Mouse (Mus musculus) liver, embryonic 13.5 days (tissue): ENCODE results near the gene Tmem131l. TPM values are rescaled to one million over a fixed set of nuclear protein-coding genes. Genes with fewer than 3 reads are reported as not detected.

ENCODE experiments used
- ATAC-seq: fragments of 200-750 bp; cut with Nextera tagmentation; 2 replicates; pipeline ENCODE4 v1.8.0; 2017; ENCODE audit warnings: low read depth, mild to moderate bottlenecking, moderate number of reproducible peaks, moderate library complexity
- DNase-seq: peaks from one replicate; pipeline ENCODE4 v3.0.0; 2022
- H3K27ac ChIP-seq: fragments of 300-500 bp; sonication (generic); 2 replicates; pipeline ENCODE4 v1.5.1; 2015; ENCODE audit warnings: moderate library complexity, mild to moderate bottlenecking, inconsistent platforms
- H3K27me3 ChIP-seq: fragments of 300-500 bp; sonication (generic); 2 replicates; pipeline ENCODE4 v1.6.1; 2015; ENCODE audit warnings: mild to moderate bottlenecking, inconsistent platforms
- H3K36me3 ChIP-seq: fragments of 300-500 bp; sonication (generic); 2 replicates; pipeline ENCODE4 v1.6.1; 2015; ENCODE audit warnings: mild to moderate bottlenecking, inconsistent platforms
- H3K4me1 ChIP-seq: fragments of 300-500 bp; sonication (generic); replicated peaks from 2 replicates; pipeline ENCODE4 v1.6.1; 2015; ENCODE audit warnings: inconsistent platforms
- H3K4me2 ChIP-seq: fragments of 300-500 bp; sonication (generic); 2 replicates; pipeline ENCODE4 v1.6.1; 2015; ENCODE audit warnings: inconsistent platforms, mild to moderate bottlenecking, moderate library complexity
- H3K4me3 ChIP-seq: fragments of 300-500 bp; sonication (generic); replicated peaks from 2 replicates; pipeline ENCODE4 v1.5.1; 2015; ENCODE audit warnings: mild to moderate bottlenecking, inconsistent platforms
- H3K9ac ChIP-seq: fragments of 300-500 bp; sonication (generic); 2 replicates; pipeline ENCODE4 v1.6.1; 2015; ENCODE audit warnings: mild to moderate bottlenecking, inconsistent platforms
- H3K9me3 ChIP-seq: fragments of 300-500 bp; sonication (generic); replicated peaks from 2 replicates; pipeline ENCODE4 v1.6.1; 2016; ENCODE audit warnings: inconsistent platforms
- WGBS: fragments of 180-500 bp; shearing (Covaris S2); methylation state at CpG from one replicate; pipeline ENCODE4 v1.1.7; 2015; ENCODE audit not compliant: insufficient replicate concordance; 5-methylcytosine and 5-hydroxymethylcytosine counted together
- polyA plus RNA-seq: library from polyadenylated mRNA; unstranded; fragments of >200 nt; fragmentation: Nextera tagmentation; extraction: Ambion mirVana; gene quantifications from 2 replicates; pipeline ENCODE4 v1.2.1, GENCODE M21; 2015

Tmem131l gene
- polyA plus RNA-seq, 1 experiment from 2014 or later, result 23.0 TPM

GRCm38 (mm10) chr3:84070811-84071210, 30.8 kb upstream of the Tmem131l start:
- no peaks in the 10 kb centered on the region for H3K4me1 ChIP-seq
- no peak overlapping the region for H3K27ac ChIP-seq
- no peak overlapping the region for H3K4me3 ChIP-seq
- DNase-seq, result no peak
- 58% methylated on average over 8 of the region's 8 CpGs for WGBS
- no peaks in the 10 kb centered on the region for H3K27me3 ChIP-seq
- H3K9me3 ChIP-seq, result no peaks in the 10 kb centered on the region
- ATAC-seq, result no peak
- no peak overlapping the region for H3K9ac ChIP-seq
- H3K36me3 ChIP-seq, result no peaks in the 10 kb centered on the region
- H3K4me2 ChIP-seq, result no peak overlapping the region

DNA sequence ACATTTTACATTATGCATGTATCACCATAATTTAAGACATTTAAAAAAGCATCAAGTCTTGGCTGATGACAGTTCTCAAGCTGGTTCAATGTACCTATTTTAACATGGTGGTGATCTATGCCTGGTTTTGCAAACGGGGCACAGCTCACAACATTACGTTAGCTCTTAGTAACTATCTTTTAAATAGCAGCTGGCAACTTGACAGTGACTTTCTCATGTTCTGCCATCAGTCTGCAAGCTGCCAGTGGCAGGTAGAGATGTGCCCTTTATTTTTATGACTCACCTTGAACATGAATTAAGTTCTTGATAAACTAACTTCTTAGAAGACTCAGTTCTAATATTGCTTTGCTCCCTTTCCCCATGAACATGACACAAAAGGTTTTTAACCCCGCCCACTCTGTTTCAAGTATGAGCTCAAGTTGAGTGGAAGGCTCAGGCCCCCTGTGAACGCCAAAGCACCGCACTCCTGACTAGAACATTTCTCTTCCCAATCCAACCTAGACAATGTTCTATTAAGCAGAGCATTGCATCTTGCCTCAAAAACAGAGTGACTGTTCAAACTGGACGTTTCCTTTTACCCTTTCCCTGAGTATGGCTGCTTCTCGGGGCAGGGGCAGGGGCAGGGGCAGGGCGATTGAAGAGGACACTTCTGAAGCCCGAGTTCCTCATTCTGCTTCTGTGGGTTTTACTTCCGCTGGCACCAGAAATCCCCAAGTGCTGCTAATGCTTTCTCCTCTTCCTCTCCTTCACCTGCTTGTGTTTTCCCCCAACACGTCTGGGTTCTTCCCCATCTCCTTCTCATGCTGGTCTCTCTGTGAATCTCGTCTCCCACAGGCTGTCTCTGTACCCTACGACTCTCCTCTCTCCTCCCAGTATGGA, 29.1 kb upstream of the Tmem131l start:
- Histone ChIP-seq H3K9ac (no peak overlapping the region), H3K4me1 (no peaks in the 10 kb centered on the region), H3K27me3 (no peaks in the 10 kb centered on the region), H3K9me3 (no peaks in the 10 kb centered on the region), H3K36me3 (no peaks in the 10 kb centered on the region), H3K4me2 (no peak overlapping the region), H3K4me3 (no peak overlapping the region), H3K27ac (no peak overlapping the region)
- DNase-seq, result no peak
- no peak for ATAC-seq
- 35% methylated on average over 13 of the region's 13 CpGs for WGBS

DNA sequence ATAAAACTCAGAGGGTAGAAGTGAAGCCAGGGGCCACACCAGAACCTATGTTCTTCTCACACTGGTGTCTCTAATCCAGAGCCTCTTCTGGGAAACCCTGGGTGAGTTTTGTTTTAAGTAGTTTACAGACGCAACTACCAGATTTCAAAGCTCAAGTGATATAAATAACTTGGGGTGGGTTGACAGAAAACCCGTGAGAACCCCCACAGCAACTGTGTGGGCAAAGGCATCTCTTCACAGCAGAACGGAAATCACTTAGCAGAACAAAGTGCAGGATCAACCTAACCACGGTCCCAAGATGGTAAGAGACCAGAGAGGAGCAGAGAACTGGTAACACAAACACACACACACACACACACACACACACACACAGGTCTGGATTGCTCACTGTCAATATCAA, 25.9 kb upstream of the Tmem131l start:
- Histone ChIP-seq H3K27ac (no peak overlapping the region), H3K4me1 (0 out of 2 replicates have a peak, but pooled peaks cover 4% of the 10 kb centered on the region), H3K4me2 (no peak overlapping the region), H3K4me3 (no peak overlapping the region), H3K9me3 (no peaks in the 10 kb centered on the region), H3K9ac (no peak overlapping the region), H3K27me3 (no peaks in the 10 kb centered on the region), H3K36me3 (no peaks in the 10 kb centered on the region)
- WGBS, result 46% methylated on average over 4 of the region's 4 CpGs
- ATAC-seq (no peak), DNase-seq (no peak)

- ATAC-seq (no peak), DNase-seq (no peak)
- H3K27me3 ChIP-seq, result no peaks in the 10 kb centered on the region
- WGBS, result 57% methylated on average over 2 of the region's 2 CpGs
- no peak overlapping the region for H3K9ac ChIP-seq
- H3K9me3 ChIP-seq, result no peaks in the 10 kb centered on the region
- 0 out of 2 replicates have a peak, but pooled peaks cover 4% of the 10 kb centered on the region for H3K4me1 ChIP-seq
- H3K27ac ChIP-seq, result no peak overlapping the region
- no peak overlapping the region for H3K4me3 ChIP-seq
- H3K4me2 ChIP-seq, result no peak overlapping the region
- H3K36me3 ChIP-seq, result no peaks in the 10 kb centered on the region
These were observed 23.5 kb upstream of the Tmem131l start for GRCm38 (mm10) chr3:84063369-84063914.

- H3K27me3 ChIP-seq, result no peaks in the 10 kb centered on the region
- H3K4me2 ChIP-seq, result no peak overlapping the region
- DNase-seq (no peak), ATAC-seq (no peak; the same call in 1 of the 2 replicates)
- no peak overlapping the region for H3K27ac ChIP-seq
- H3K4me3 ChIP-seq, result no peak overlapping the region
- H3K36me3 ChIP-seq, result no peaks in the 10 kb centered on the region
- 52% methylated on average over 13 of the region's 13 CpGs for WGBS
- H3K4me1 ChIP-seq, result 0 out of 2 replicates have a peak, but pooled peaks cover 4% of the 10 kb centered on the region
- H3K9ac ChIP-seq, result no peak overlapping the region
- H3K9me3 ChIP-seq, result no peaks in the 10 kb centered on the region
These were observed 21.8 kb upstream of the Tmem131l start for GRCm38 (mm10) chr3:84061523-84062453.

DNA sequence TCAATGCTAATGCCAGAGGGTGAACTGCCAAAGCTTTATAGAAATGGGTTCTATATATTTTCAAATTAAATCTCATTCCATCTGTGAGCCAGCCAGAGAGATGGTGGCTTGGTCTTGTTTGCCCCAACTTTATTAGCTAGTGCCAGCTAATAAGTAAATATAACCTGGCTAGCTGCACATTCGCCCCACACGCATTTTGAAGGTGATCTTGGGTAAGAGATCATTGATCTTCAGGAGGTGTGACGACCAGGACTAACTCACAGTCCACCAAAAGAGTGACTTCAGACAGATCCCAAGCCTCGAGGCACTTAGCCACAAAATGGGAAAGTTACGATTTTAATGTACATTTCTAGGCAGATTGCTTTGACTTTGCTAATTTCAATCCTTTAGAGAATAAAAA, 21.0 kb upstream of the Tmem131l start:
- no peak overlapping the region for H3K4me3 ChIP-seq
- 62% methylated on average over 5 of the region's 5 CpGs for WGBS
- H3K9me3 ChIP-seq, result no peaks in the 10 kb centered on the region
- H3K27me3 ChIP-seq, result no peaks in the 10 kb centered on the region
- ATAC-seq (no peak), DNase-seq (no peak)
- no peak overlapping the region for H3K9ac ChIP-seq
- H3K4me2 ChIP-seq, result no peak overlapping the region
- H3K27ac ChIP-seq, result no peak overlapping the region
- H3K36me3 ChIP-seq, result no peaks in the 10 kb centered on the region
- H3K4me1 ChIP-seq, result 0 out of 2 replicates have a peak, but pooled peaks cover 4% of the 10 kb centered on the region

DNA sequence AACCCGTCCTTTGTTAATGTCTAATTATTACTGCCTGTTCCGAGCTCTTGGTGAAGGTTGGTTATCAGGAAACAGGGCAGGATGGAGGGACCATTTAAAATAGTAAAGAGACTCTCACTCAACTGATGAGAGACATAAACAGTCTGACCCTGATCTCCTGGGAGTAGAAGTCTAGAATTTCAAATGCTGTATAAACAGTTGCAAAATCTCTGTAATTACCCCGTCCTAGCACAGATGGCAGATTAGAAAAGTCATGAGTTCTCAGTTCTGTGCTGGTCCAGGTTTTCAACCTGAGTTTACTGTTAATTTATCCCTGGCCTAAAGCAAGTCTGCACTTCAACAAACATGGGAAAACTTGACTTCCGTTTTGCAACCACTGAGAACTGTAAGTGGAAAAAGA, 20.2 kb upstream of the Tmem131l start:
- DNase-seq (no peak), ATAC-seq (no peak)

GRCm38 (mm10) chr3:84059676-84060075, 19.7 kb upstream of the Tmem131l start:
- H3K4me2 ChIP-seq, result no peak overlapping the region
- no peak overlapping the region for H3K4me3 ChIP-seq
- H3K27me3 ChIP-seq, result no peaks in the 10 kb centered on the region
- H3K4me1 ChIP-seq, result 0 out of 2 replicates have a peak, but pooled peaks cover 4% of the 10 kb centered on the region
- no peak overlapping the region for H3K9ac ChIP-seq
- H3K27ac ChIP-seq, result no peak overlapping the region
- H3K36me3 ChIP-seq, result no peaks in the 10 kb centered on the region
- DNase-seq (no peak), ATAC-seq (no peak)
- WGBS, result 63% methylated on average over 4 of the region's 4 CpGs
- H3K9me3 ChIP-seq, result no peaks in the 10 kb centered on the region

More for the DNA sequence above, 20.2 kb upstream of the Tmem131l start:
- H3K9ac ChIP-seq, result no peak overlapping the region
- 0 out of 2 replicates have a peak, but pooled peaks cover 4% of the 10 kb centered on the region for H3K4me1 ChIP-seq
- no peaks in the 10 kb centered on the region for H3K36me3 ChIP-seq
- WGBS, result 49% methylated on average over 4 of the region's 4 CpGs
- no peak overlapping the region for H3K4me3 ChIP-seq
- no peak overlapping the region for H3K4me2 ChIP-seq
- H3K9me3 ChIP-seq, result no peaks in the 10 kb centered on the region
- no peaks in the 10 kb centered on the region for H3K27me3 ChIP-seq
- H3K27ac ChIP-seq, result no peak overlapping the region

GRCm38 (mm10) chr3:84059261-84059660, 19.3 kb upstream of the Tmem131l start:
- Histone ChIP-seq H3K27ac (no peak overlapping the region), H3K9ac (no peak overlapping the region), H3K4me3 (no peak overlapping the region), H3K4me2 (no peak overlapping the region), H3K9me3 (no peaks in the 10 kb centered on the region), H3K27me3 (no peaks in the 10 kb centered on the region), H3K4me1 (0 out of 2 replicates have a peak, but pooled peaks cover 4% of the 10 kb centered on the region), H3K36me3 (no peaks in the 10 kb centered on the region)
- ATAC-seq (no peak), DNase-seq (no peak)
- 69% methylated on average over 13 of the region's 13 CpGs for WGBS

- no peak for DNase-seq
- WGBS, result 47% methylated on average over 9 of the region's 9 CpGs
- Histone ChIP-seq H3K27me3 (no peaks in the 10 kb centered on the region), H3K36me3 (no peaks in the 10 kb centered on the region), H3K4me2 (no peak overlapping the region), H3K4me1 (peaks cover 6% of the 10 kb centered on the region; the same call in 1 of the 2 replicates), H3K9ac (no peak overlapping the region), H3K4me3 (no peak overlapping the region), H3K27ac (no peak overlapping the region), H3K9me3 (no peaks in the 10 kb centered on the region)
- no peak for ATAC-seq
These were observed 8.8 kb upstream of the Tmem131l start for GRCm38 (mm10) chr3:84048729-84049175.

- H3K4me3 ChIP-seq, result no peak overlapping the region
- 63% methylated on average over 8 of the region's 8 CpGs for WGBS
- no peak overlapping the region for H3K4me2 ChIP-seq
- no peak overlapping the region for H3K27ac ChIP-seq
- peaks cover 21% of the 10 kb centered on the region for H3K4me1 ChIP-seq
- no peaks in the 10 kb centered on the region for H3K9me3 ChIP-seq
- H3K36me3 ChIP-seq, result no peaks in the 10 kb centered on the region
- no peak for DNase-seq
- no peaks in the 10 kb centered on the region for H3K27me3 ChIP-seq
- H3K9ac ChIP-seq, result no peak overlapping the region
- no peak for ATAC-seq
These were observed 6.2 kb upstream of the Tmem131l start for GRCm38 (mm10) chr3:84046206-84046605.
